Mouse (Mus musculus) cerebellum, adult (tissue): ENCODE measurements around the gene Rhox13.

ENCODE experiments used
- ATAC-seq: cut with Nextera tagmentation; 2 replicates; pipeline ENCODE4 v1.9.2; 2017; ENCODE audit warnings: mild to moderate bottlenecking, moderate library complexity, mixed read lengths; ENCODE audit not compliant: insufficient number of reproducible peaks, low FRiP score, low TSS enrichment

Rhox13 gene

DNA sequence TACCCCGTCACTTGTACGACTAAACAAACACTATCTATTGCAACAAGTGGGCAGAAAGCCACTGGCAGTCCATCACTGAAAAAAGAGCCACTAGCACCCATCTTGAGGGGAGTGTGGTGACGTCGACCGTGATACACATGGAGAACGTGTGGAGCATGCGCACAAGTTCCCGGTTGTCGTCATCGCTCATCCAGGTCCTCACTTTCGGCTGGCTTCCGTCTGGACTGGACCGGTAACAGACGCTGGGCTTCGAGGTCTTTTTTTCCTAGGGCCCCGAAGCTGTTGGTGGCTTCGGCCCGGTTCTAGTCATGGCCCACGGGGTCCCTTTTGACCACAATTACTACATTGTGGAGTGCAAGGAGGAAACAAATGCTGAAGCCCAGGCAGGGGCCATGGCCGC is at the start of gene Rhox13:
Rhox13 (plus strand) TSS at position 238 of the 400 bp plus-strand sequence.
- no peak for ATAC-seq

DNA sequence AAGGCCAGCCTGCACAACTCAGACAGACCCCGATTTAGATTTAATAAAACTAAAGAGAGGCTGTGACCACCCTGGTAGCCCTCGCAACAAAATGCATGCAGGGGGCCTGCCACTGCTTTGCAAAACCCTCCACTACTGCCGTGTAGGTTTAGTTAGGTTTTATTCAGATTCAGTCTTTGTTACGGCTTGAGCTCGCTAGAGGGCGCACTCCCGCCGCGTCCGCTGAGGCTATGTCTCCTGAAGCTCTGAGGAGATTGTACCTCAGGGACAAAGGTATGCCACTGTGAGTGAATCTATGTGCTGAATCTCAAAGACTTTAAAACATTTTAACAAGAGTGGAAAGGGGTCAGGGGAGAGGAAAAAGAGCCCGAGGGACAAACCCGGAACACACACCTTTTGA is 36.8 kb upstream of the Rhox13 start:
- ATAC-seq, result no peak

DNA sequence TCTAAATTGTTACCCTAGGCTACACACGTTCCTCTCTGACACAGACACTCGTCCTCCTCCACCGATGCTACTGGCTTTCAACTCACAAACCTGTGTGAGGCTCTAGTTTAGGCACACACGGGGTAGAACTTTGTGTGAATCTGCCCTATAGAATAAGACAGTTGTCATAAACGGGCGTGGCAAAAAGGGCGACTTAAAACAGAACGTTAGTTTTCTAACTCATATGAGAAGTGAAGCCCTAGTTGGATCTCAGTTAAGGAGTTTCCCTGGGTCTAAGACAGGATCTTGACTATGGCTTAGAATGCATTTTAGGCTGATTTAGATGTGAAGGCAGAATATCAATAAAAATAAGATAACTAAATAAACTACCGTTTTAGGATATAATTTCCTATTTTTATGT is 36.0 kb upstream of the Rhox13 start, which contains the start of gene Rhox11:
Rhox11 (minus strand) TSS at position 101 of the 400 bp plus-strand sequence.
- no peak for ATAC-seq

DNA sequence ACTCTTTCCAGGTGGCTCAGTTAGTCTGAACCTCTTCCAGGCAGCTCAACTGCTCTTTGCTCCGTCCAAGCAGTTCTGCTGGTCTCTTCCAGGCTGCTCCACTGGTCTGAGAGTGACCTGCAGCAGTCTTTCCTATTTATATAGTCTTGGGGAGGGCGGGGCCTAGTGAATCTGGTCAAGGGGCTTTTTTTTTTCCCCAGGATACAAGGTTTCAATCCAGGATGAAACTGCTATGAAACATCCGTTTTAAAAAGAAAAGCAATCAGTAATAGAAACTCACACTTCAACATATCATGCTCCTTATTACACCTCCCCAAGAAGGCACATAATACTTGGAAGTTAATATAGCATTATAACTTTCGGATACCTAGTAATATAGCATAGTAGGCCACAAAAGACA is 10.2 kb upstream of the Rhox13 start, which contains the start of gene Rhox12:
Rhox12 (minus strand) TSS at position 101 of the 400 bp plus-strand sequence.
- no peak for ATAC-seq

DNA sequence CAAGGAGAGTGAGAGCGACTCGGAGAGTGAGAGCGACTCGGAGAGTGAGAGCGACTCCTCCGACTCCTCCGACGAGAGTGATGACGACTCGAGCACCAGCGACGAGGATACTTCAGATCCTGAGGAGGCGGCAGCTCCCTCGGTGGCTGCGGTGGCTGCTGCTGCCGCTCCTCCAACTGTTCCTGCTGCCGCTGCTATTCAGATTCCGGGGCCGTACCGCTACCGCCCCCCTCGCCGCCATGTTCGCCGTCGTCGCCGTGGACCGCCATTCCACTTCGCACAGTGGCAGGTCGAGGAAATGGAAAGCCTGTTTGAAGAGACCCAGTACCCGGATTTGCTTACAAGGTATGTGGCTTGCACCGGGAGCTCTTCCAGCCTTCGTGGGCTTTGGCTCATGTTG is 459 bp downstream of the Rhox13 start:
- ATAC-seq, result no peak

DNA sequence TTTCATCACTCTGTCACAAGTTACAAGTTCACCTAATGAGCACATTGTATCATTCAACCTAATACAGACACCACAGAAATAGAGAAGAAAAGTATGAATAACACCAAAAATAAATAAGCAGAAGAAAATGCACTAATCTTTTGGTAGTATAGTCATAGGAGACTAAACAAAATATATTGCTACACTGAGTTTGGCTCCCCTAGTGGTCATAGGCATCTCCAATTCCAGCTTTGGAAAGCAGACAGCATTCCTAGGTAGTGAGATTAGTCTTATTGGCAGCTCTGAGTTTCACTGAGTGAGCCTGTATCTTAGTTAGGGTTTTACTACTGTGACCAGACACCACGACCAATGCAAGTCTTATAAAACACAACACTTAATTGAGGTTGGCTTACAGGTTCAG is 38.1 kb downstream of the Rhox13 start:
- no peak for ATAC-seq

DNA sequence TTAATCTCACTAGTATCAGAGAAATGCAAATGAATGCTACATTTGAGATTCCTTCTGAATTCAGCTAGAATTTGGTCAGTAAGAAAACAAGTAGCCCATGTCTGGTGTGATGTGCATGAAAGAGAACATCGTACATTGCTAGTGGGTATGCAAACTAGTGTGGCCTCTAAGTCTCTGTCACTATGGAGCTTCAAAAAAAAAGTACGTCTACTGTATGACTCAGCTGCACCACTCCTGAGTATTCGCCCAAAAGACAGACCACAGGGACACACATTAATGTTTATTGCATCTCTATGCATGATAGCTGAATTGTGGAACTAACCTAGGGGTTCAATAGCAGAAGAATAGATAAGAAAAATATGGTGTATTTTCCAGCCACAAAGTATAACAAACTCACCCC is 44.3 kb downstream of the Rhox13 start:
- no peak for ATAC-seq

DNA sequence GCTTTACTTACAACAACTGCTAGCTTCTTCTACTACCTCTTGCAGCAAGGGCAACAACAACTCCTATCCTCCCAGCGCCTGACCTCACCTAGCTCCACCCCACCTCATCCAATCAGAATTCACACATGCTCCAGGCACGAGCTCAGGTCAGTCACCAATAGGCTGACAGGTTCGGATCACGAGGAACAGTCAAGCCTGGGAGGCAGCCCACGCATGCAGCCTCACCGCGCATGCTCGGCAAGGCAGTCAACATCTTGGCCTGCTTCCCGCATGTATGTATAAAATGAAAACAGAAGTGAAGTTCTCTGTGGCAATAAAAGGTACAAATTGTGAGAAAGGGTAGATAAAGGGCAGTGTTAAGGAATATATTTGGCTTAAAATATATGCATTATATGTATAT is 45.0 kb downstream of the Rhox13 start:
- ATAC-seq, result no peak

DNA sequence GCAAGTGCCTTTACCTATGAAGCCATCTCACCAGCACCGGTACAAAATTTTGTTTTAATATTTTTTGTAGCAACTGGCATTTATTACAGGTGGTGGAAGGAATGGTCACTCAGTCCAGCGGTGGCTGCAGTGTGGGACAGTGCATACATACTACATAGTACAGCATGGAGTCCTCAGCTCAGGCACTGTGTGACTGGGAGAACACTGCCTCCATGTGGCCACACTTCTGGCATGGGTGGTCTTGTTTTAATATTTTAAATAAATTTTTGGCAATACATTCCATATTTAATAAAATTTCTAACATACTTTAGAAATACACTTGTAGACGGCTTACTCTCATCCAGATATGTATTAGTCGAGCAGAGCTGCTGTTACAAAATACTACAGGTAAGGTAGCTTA is 45.6 kb downstream of the Rhox13 start:
- no peak for ATAC-seq
